Mouse (Mus musculus): ENCODE results near the gene Nhlrc1. TPM values are rescaled to one million over a fixed set of nuclear protein-coding genes. Genes with fewer than 3 reads are reported as not detected.
A peak's percentile ranks its signal among the peaks of the same experiment; 100 is the strongest.

Gene Nhlrc1
- polyA plus RNA-seq (2015; fragmentation: Nextera tagmentation; extraction: Ambion mirVana), result 3.8 and 4.1 TPM in 2 replicates

DNA sequence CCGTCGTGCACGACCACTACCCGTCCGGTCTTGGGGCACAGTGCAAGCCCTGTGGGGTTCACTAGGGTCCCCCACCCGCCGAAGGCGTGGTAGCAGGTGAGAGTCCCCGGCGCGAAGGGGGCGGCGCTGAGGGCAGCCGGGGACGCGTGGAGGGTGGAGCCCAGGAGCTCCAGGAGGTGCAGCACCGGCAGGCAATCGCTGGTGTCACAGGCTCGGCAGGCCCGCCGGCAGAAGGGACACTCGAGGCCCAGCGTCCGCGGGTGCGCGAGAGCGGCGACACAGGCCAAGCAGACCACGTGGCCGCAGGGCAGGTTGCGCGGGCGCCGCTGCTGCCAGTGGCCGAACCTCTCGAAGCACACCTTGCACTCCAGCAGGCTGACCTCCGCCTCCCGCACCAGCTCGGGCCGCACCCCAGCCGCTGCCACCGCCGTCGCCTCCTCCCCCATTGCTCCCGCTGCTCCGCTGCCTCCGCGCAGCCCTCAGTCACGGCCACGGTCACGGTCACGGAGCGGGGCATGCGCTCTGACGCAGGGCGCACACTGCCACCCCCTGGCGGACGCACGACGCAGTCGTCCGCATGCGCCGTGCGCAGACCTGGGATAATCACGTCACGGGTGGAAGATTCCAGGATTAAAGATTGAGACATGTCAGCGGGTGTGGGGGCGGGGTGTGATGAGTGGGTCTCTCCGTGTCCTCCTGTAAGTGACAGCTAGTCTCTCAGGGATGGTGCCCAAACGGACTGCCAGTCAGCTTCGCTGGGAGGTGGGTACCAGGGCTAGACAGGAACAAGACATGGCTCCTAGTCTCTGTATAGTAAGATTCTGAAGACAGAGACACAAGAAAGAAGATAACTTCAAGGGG, at the start of gene Nhlrc1:
Gene Nhlrc1, minus strand, starts transcription at position 517 of the 861 bp plus-strand sequence.
- Histone ChIP-seq H3K9ac (peak within 1 kb of the TSS; percentile 81), H3K36me3 (no peaks in the 10 kb centered on the region), H3K27ac (replicated peaks) (no peak within 1 kb of the TSS), H3K27me3 (replicated peaks) (peaks cover 11% of the 10 kb centered on the region), H3K4me2 (peak within 1 kb of the TSS; percentile 99), H3K4me3 (peak within 1 kb of the TSS; percentile 67), H3K9me3 (peaks cover 18% of the 10 kb centered on the region), H3K4me1 (peaks cover 7% of the 10 kb centered on the region)
- ATAC-seq (ENCODE audit: extremely low read depth, insufficient number of reproducible peaks, low FRiP score, low TSS enrichment), result no peak
- WGBS, result 4% methylated on average over 73 of the region's 73 CpGs

DNA sequence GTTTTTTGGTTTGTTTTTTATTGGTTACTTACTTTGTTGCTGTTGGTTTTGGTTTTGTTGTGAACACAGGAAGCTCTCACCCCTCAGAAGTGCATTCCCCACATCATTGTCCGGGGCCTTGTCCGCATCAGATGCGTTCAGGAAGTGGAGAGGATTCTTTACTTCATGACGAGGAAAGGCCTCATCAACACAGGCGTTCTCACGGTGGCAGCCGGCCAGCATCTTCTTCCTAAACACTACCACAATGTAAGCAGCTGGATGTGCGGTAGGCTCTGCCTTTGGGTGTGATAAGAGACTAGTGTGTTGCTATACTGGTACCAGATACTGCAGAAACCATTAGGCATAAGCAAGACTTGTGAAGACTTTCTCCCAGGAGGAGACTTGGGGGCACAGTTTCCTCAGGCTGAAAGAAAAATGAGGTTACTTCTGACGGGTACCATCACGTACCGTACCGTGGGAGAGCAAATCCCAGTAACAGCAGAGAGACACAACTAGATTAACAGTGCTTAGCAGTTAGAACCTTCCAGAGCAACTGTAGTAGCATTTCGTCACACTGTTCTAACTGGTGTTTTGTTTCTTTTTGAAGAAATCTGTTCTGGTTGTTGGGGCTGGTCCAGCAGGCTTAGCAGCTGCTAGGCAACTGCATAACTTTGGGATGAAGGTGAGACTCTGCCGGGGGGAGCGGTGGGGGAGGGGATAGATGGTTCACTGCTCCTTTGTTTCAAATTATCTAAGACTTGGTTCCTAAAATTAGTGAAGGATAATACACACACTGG, 49.5 kb upstream of the Nhlrc1 start:
- H3K4me1 ChIP-seq, result peaks cover 4% of the 10 kb centered on the region; the same call in 1 of the 2 replicates
- H3K4me3 ChIP-seq, result no peak overlapping the region
- peaks cover 52% of the 10 kb centered on the region for H3K36me3 ChIP-seq
- H3K9ac ChIP-seq, result no peak overlapping the region
- 71% methylated on average over 15 of the region's 15 CpGs for WGBS
- ATAC-seq (ENCODE audit: extremely low read depth, insufficient number of reproducible peaks, low FRiP score, low TSS enrichment), result no peak
- no peaks in the 10 kb centered on the region for H3K9me3 ChIP-seq
- H3K27me3 ChIP-seq (replicated peaks), result no peaks in the 10 kb centered on the region
- H3K27ac ChIP-seq (replicated peaks), result no peak overlapping the region
- H3K4me2 ChIP-seq, result no peak overlapping the region

DNA sequence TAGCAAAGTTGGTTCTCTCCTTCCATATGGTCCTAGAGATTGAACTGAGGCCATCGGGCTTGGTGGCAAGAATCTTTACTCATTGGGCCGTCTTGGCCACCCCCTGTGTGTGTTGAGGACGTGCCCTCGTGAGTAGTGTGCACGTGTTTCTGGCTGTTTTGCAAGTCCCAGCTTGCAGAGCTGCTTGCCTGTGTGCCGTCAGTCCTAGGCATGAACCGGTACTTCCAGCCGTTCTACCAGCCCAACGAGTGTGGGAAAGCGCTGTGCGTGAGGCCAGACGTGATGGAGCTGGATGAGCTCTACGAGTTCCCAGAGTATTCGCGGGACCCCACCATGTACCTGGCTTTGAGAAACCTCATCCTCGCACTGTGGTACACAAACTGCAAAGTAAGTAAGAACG, 48.1 kb upstream of the Nhlrc1 start:
- Histone ChIP-seq H3K9me3 (no peaks in the 10 kb centered on the region), H3K36me3 (peaks cover 52% of the 10 kb centered on the region), H3K4me3 (no peak overlapping the region), H3K27me3 (replicated peaks) (no peaks in the 10 kb centered on the region), H3K9ac (no peak overlapping the region), H3K4me1 (peaks cover 4% of the 10 kb centered on the region; the same call in 1 of the 2 replicates), H3K27ac (replicated peaks) (no peak overlapping the region), H3K4me2 (no peak overlapping the region)
- ATAC-seq (ENCODE audit: extremely low read depth, insufficient number of reproducible peaks, low FRiP score, low TSS enrichment), result no peak
- 91% methylated on average over 17 of the region's 17 CpGs for WGBS

DNA sequence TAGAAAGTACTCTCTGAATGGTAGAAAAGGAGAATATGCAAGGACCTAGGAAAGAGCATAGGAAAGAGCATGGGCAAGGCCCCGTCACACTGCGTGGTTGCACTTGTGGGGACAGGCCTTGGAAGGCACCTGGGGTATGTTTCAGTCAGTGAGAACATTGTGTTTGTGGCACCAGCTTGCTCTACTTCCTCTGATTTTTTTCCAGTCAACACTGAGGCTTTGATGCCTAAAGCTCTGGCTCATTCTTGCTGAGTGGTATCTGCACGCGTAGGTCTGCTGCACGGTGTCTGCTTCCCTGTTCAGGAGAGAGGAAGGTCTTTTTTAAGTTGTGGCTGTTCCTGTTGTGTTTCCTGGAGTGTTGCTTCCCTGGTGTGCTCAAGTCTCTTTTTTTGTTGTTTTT, 42.1 kb upstream of the Nhlrc1 start:
- Histone ChIP-seq H3K36me3 (peaks cover 49% of the 10 kb centered on the region), H3K27ac (replicated peaks) (no peak overlapping the region), H3K9ac (no peak overlapping the region), H3K9me3 (no peaks in the 10 kb centered on the region), H3K4me3 (no peak overlapping the region), H3K27me3 (replicated peaks) (no peaks in the 10 kb centered on the region), H3K4me2 (no peak overlapping the region), H3K4me1 (no peaks in the 10 kb centered on the region)
- no peak for ATAC-seq (ENCODE audit: extremely low read depth, insufficient number of reproducible peaks, low FRiP score, low TSS enrichment)
- 80% methylated on average over 5 of the region's 5 CpGs for WGBS

DNA sequence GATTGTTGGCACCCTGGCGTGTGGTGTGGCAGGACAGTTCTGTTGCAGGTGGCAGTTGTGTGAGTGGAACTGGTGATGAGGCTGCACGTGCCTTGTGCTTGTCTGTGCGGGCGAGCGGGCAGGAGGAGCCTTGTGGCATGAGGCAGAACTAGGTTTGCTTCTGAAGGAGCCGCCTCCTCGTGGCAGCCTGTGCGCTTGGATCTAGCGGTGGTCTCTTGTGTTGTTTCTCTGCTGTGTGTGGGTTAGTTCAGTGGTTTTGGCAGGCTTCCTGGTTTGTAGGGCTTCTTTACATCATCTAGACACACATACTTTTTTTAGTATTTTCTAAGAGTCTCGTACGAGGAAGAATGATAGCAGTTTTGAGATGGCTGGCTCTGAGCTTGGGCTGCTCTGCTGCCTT, 41.5 kb upstream of the Nhlrc1 start:
- WGBS, result 82% methylated on average over 11 of the region's 11 CpGs
- no peak overlapping the region for H3K4me3 ChIP-seq
- no peaks in the 10 kb centered on the region for H3K27me3 ChIP-seq (replicated peaks)
- no peak overlapping the region for H3K4me2 ChIP-seq
- no peaks in the 10 kb centered on the region for H3K9me3 ChIP-seq
- no peak overlapping the region for H3K27ac ChIP-seq (replicated peaks)
- H3K36me3 ChIP-seq, result peaks cover 49% of the 10 kb centered on the region
- no peak overlapping the region for H3K9ac ChIP-seq
- peaks cover 3% of the 10 kb centered on the region; the same call in 1 of the 2 replicates for H3K4me1 ChIP-seq
- ATAC-seq (ENCODE audit: extremely low read depth, insufficient number of reproducible peaks, low FRiP score, low TSS enrichment), result no peak

DNA sequence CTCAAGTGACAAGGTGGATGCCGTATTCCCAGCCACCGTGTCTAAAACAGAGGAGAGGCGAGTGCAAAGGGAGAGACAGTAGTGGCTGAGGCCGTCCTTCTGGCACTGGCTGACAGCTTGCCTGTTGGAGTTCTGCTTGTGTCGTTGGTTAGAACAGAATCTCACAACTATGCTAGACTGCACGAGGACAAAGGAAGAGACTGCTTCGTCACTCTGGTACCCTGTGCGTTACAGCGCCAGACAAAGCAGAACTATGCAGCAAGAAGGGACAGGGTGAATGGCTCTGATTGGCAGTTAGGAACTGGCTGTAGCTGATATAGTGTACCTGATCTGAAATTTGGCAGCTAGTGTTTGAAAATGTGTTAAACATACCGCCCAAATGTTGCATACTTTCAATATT, 39.3 kb upstream of the Nhlrc1 start:
- 78% methylated on average over 10 of the region's 10 CpGs for WGBS
- no peak for ATAC-seq (ENCODE audit: extremely low read depth, insufficient number of reproducible peaks, low FRiP score, low TSS enrichment)

DNA sequence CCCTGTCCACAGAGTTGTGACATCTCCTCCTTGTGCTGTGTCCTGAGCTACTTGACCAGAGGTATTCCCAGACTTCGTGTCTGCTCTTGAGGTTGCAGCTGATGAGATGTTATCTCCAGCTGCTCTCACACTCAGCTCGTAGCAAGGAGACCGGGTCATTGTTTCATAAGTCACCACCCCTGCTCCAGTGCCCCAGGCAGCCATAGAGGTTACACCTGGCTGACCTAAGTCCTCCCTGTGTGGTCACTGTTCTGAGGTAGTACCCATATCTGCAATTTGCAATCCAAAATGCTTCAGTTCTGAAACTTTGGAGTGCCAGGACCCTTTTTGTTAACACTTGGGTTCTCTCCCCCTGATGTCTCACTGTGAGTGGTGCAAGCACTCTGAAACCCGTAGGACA, 35.4 kb upstream of the Nhlrc1 start:
- H3K27ac ChIP-seq (replicated peaks), result no peak overlapping the region
- H3K4me2 ChIP-seq, result no peak overlapping the region
- H3K36me3 ChIP-seq, result peaks cover 39% of the 10 kb centered on the region
- H3K4me1 ChIP-seq, result peaks cover 17% of the 10 kb centered on the region
- no peak overlapping the region for H3K9ac ChIP-seq
- WGBS, result 44% methylated on average over 4 of the region's 4 CpGs
- no peaks in the 10 kb centered on the region for H3K27me3 ChIP-seq (replicated peaks)
- H3K4me3 ChIP-seq, result no peak overlapping the region
- no peaks in the 10 kb centered on the region for H3K9me3 ChIP-seq
- no peak for ATAC-seq (ENCODE audit: extremely low read depth, insufficient number of reproducible peaks, low FRiP score, low TSS enrichment)

More for the DNA sequence above, 39.3 kb upstream of the Nhlrc1 start:
- Histone ChIP-seq H3K4me3 (no peak overlapping the region), H3K4me2 (no peak overlapping the region), H3K9me3 (no peaks in the 10 kb centered on the region), H3K4me1 (peaks cover 17% of the 10 kb centered on the region), H3K9ac (no peak overlapping the region), H3K27me3 (replicated peaks) (no peaks in the 10 kb centered on the region), H3K36me3 (peaks cover 44% of the 10 kb centered on the region), H3K27ac (replicated peaks) (no peak overlapping the region)

DNA sequence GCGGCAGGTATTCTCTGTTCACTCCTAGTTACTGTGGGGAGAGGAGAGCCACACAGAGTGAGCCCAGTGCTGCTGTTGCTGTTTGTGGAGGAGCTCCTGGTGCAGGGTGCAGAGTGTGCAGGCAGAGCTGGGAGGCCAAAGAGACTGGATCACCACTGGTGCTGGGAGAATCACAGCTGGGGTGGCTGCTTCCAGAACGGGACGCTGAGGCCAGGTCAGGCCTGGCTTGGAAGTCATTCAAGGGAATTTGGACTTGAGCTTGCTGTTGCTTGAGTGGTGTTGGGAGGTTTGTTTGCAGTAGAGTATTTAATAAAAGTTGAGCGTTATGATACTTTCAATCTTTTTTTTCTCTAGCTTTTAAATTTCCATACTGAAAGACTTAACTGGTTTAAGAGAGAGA, 33.3 kb upstream of the Nhlrc1 start:
- ATAC-seq (ENCODE audit: extremely low read depth, insufficient number of reproducible peaks, low FRiP score, low TSS enrichment), result no peak
- Histone ChIP-seq H3K4me1 (peaks cover 27% of the 10 kb centered on the region), H3K27ac (replicated peaks) (no peak overlapping the region), H3K27me3 (replicated peaks) (no peaks in the 10 kb centered on the region), H3K4me3 (no peak overlapping the region), H3K4me2 (no peak overlapping the region), H3K9me3 (no peaks in the 10 kb centered on the region), H3K36me3 (peaks cover 28% of the 10 kb centered on the region), H3K9ac (no peak overlapping the region)
- WGBS, result 86% methylated on average over 4 of the region's 4 CpGs

DNA sequence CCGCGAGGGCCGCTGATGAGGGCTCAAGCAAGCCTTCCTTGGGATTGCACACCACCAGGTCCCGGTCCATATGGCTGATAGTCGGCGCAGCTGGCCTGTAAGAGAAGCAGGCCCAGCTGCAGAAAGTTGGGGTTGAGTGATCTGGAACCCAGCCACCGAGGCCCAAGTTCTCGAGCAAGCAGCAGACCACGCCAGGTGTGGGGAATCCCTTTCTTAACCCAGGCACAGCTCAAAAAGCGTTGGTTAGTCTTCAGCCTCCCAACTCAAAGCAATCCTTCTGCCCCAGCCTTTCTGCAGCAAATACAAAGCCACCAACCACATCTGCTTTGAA, 29.9 kb upstream of the Nhlrc1 start, which contains the start of gene Tpmt:
Gene Tpmt, minus strand, starts transcription at position 121 of the 331 bp plus-strand sequence.
- ATAC-seq (ENCODE audit: extremely low read depth, insufficient number of reproducible peaks, low FRiP score, low TSS enrichment), result no peak
- 15% methylated on average over 10 of the region's 10 CpGs for WGBS

DNA sequence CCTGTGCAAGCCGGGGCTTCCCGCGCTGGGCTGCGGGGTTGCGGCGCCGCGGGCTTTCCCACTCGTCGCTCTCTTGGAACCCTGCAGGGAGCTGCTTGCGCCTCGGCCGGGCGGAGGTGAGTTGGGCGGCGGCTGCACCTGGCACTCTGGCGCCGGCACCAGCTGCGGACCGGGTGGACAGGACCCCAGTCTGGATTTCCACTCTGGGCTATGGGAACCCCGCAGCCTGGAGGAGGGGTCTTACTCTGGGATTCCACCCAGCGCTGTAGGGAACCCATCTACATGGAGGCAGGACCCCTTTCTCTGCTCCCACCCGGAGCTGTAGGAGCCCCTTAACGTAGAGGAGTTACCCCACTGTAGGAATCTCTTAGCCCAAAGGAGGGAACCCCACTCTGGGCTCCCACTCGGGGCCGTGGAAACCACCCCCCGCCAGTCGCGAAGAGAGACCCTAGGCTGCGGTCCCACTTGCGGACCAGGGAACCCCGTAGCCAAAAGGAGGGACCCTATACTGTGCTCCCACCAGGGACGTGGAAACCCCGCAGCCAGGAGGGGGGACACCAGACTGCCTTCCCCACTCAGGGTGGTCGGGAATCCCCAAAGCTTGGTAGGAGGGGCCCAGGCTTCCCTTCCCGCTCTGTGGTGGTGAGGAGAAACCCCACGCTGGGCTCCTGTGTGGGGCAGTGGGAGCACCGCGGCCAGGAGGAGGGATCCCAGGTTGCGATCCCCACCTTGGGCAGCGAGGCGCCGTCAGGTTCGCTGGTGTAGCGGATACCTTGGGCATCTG, 29.4 kb upstream of the Nhlrc1 start:
- Histone ChIP-seq H3K4me1 (peaks cover 16% of the 10 kb centered on the region), H3K27ac (replicated peaks) (0 out of 2 replicates have a peak overlapping the region, but pooled peaks have one; percentile 46), H3K36me3 (peaks cover 4% of the 10 kb centered on the region), H3K4me2 (peak overlapping the region; percentile 100), H3K9me3 (no peaks in the 10 kb centered on the region), H3K27me3 (replicated peaks) (no peaks in the 10 kb centered on the region), H3K4me3 (peak overlapping the region; percentile 86), H3K9ac (peak overlapping the region; percentile 88)
- under 1% methylated on average over 45 of the region's 45 CpGs for WGBS
- 0 out of 2 replicates have a peak, but pooled peaks have one; percentile 1 for ATAC-seq (ENCODE audit: extremely low read depth, insufficient number of reproducible peaks, low FRiP score, low TSS enrichment)

More for the DNA sequence above, 29.9 kb upstream of the Nhlrc1 start, which contains the start of gene Tpmt:
- Histone ChIP-seq H3K27me3 (replicated peaks) (no peaks in the 10 kb centered on the region), H3K9me3 (no peaks in the 10 kb centered on the region), H3K4me3 (peak within 1 kb of the TSS; percentile 86), H3K4me2 (peak within 1 kb of the TSS; percentile 100), H3K9ac (peak within 1 kb of the TSS; percentile 88), H3K27ac (replicated peaks) (0 out of 2 replicates have a peak within 1 kb of the TSS, but pooled peaks have one; percentile 46), H3K36me3 (peaks cover 10% of the 10 kb centered on the region), H3K4me1 (peaks cover 16% of the 10 kb centered on the region)
